Mouse (Mus musculus) CD4-positive, CD25-positive, alpha-beta regulatory T cell, adult 2 months (primary cell): ENCODE measurements around the gene Klhl24.
A peak's percentile ranks its signal among the peaks of the same experiment; 100 is the strongest.
"Not testable (repeated sequence)": the region's sequence is repeated elsewhere in the genome, so short reads cannot be mapped to it uniquely, and the experiment has no call there.

ENCODE experiments used
- DNase-seq: peaks from one replicate; pipeline ENCODE4 v3.0.0-alpha.2; 2012; ENCODE audit warnings: low read depth, low spot score

Klhl24 gene

DNA sequence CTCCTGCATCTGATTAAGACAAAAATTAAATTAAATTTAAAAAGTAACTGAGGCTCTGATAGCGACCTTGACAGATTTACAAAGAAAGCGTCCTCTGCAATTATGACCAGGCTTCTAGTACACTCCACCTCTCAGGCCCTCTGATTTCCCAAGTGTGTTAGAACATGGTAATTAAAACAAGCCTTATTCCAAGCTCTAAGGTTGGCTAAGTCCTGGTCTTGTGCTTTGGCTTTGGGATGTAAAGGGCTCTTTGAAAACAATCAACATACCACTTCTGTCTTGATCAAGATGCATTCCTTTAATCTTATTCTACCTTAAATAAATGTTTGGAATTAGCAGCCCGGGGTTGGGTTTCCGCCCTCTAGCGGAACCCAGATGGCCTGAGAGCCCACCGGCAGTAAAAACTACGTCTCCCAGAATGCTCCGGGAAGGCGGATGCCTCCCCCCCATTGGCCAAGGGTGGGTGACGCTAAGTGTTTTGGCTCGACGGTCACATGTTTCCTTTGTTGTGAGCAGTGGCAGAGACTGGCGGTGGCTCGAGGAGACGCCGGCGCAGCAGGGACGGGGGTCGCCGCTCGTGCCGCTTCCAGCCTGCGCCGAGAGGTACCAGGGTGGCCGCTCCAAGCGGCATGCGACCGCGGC lies at the start of gene Klhl24:
Klhl24 (plus strand) TSS at position 474 of the 642 bp plus-strand sequence.
- DNase-seq, result peak; percentile 96

DNA sequence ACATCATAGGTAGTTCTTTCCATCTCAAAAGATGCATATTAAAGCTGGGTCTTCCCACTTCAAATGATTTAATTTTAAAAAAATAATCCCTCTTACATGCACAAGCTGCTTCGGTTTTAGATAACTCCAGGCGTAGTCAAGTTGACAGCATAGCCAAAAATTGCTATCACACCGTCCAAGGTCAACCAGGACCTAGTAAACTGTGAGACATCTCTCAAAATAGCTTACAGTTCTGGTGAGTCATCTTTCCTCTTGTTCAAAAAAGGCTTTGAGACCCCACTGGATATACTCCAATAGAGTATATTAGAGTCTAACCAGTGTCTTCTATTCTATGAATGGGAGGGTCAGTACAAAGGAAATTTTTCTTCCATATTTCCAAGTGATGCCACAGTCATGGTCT lies 44.7 kb upstream of the Klhl24 start:
- no peak for DNase-seq

DNA sequence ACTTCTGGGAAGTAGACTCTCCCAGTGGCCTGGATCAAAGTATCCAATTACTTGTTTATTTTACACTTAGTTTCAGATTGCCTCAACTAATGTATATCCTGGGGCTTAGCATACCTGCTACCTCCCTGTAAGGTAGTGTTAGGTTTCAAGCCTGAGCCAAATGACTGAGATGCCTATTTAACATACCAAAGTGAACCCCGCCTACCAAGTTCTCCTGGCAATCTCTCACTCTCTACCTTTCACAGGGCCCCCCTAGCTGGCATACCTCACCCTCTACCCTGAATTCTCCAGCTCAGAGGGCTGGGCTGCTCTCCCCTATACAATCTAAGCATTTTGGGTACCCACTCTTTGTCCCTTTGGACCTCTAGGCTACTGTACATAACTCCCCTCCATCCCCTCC lies 24.6 kb upstream of the Klhl24 start:
- DNase-seq, result no peak

DNA sequence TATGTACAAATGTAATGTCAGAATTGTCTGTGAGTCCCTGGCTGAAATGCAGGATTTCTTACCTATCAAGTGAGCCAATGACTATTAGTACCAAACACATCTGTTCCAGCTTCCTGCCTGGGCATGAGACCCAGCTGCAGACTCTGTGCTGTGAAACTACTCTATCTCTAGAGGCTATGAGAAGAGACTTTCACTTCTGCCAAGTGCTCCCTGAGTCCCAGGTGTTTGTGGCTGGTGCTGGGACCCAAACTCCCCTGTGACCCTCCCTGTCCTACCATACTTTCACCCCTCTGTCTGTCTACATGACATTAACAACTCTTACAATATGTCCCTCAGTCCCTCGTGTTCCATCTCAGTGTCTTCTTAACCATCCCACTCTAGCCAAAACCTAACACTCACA lies 20.7 kb upstream of the Klhl24 start:
- no peak for DNase-seq

DNA sequence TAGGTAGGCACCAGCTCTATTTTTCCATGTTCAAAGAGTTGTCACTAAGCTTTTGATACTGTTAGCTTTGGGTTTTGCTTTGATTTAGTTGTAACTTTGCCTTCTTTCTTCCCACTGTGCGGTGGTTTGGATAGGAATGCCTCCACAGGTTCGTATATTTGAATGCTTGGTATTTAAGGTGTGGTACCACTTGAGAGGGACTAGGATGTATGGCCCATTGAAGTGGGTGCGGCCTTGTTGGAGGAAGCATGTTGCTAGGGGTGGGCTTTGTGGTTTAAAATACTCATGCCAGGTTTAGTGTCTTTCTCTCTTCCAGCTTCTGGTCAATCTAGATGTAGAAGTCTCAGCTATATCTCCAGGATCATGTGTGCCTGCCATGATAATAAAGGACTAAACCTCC lies 17.1 kb upstream of the Klhl24 start:
- no peak for DNase-seq

DNA sequence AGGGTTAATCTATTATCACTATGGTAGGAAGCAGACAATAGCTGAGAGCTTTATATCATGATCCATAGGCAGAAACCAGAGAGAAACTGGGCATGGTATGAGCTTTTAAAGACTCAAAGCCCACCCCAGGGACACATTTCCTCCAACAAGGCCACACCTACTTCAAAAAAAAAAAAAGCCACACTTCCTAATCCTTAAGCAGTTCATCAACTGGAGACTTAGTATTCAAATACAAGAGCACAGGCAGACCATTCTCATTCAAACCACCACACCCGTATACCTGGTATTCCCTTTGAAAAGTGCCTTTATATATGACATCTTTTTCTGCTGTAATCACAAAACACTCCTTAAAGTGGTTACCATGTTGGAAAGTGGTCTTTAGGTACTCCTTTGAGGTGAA lies 12.7 kb upstream of the Klhl24 start:
- no peak for DNase-seq

DNA sequence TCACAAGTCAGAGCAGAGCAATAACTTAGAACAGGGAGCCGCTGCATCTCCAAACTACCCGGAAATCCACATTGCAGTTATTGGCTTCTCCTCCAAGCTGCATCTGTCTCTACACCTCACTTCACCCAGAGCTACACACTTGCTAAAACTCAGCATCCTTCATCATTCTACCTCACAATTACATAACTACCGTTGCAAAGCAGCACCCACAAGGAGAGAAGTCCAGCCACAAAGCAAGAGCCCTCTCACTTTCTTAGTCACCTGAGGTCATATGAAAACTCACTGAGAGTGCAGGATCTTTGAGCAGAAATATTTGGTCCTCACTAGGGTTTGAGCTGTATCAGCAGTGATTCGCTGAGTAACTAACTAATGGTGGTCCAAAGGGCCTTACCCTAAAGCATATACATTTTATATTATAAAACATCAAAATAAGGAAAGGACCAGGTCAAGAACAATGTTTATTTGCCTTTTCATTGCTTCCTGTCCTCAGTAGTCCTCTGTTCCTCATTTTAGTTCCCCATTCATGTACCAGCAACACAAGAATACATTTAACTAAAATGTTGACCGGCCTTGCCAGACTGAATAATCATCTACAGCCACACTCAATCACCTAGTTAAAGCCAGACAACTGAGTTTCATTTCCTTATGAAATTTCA lies 12.0 kb upstream of the Klhl24 start:
- no peak for DNase-seq

DNA sequence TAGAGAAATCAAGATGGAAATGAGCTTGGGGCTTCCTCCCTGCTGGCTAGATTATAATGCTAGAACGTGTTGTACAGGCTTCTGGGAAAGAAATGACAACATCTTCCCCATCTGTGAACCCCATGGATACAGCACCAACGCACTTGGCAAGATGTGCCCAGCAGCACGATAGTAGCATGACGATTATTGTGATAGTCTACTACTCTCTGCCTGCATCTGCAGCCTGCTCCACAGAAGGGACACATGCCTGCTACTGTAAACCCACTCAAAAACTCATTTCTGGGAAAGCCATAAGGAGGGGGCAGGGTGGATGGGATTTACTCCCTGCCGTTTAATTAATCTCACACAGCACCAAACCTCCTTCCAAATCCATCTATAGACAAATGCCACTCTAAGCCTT lies 10.4 kb upstream of the Klhl24 start:
- no peak for DNase-seq

DNA sequence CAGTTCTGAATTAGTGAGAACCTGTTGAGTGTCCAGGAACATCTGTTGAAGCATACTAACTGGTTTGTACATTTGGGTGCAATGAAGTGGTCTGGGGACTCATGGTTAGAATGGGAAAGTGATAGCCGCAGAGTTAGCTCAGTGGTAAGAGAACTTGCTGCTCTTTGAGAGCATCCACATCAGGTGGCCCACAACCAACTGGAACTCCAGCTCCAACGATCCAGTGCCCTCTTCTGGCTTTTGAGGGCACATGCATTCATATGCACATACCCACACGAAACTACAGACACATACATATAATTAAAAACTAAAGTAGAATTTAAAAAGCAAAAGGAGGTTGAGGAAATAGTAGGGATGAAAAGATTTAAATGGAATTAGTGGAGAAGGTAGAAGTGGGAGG lies 7.7 kb upstream of the Klhl24 start:
- DNase-seq, result no peak

DNA sequence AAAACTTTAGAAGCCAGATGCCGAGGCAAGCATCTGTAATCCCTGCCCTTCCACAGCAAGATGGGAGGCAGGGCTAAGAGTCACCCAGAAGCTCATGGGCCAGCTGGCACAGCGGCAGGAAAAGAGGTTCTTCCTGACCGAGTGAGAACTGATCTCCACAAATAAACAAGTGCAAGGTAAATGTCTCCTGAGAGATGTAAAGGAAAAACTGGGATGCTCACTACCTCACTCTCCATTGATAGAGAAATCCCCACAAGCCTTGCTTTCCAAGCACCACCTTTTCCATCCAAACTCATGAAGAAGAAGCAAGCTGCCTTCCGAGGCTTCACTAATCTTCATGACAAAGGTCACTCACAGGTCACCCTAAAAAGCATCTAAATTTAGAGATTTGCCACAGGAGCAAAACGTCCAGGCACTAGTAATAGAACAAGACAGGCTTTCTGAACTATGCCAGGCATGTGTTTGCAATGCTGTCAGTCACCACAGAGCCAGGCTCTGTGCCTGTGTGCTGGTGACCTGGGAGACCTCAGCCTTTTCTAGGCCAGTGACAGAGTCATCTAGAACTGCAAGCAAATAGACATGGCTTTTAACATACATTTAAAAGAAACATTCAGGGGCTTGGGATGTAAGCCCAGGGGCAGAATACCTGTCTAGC lies 6.3 kb upstream of the Klhl24 start:
- no peak for DNase-seq

DNA sequence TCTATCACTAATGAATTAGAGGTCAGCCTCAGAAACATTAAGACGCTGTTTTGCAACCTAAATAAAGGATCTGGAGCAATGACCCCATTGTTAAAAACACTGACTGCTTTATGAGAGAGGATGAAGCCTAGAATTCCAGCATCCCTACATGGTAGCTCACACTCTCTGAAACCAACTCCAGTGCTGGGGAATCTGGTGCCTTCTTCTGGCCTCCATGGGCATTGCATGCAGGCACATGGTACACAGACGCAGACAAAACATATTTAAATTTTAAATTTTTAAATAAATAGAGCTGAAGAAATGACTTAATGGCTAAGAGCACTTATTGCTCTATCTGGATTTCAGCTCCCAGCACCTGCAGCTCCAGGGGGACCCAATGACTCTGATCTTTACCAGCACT lies 1.4 kb upstream of the Klhl24 start:
- peak; percentile 39 for DNase-seq

DNA sequence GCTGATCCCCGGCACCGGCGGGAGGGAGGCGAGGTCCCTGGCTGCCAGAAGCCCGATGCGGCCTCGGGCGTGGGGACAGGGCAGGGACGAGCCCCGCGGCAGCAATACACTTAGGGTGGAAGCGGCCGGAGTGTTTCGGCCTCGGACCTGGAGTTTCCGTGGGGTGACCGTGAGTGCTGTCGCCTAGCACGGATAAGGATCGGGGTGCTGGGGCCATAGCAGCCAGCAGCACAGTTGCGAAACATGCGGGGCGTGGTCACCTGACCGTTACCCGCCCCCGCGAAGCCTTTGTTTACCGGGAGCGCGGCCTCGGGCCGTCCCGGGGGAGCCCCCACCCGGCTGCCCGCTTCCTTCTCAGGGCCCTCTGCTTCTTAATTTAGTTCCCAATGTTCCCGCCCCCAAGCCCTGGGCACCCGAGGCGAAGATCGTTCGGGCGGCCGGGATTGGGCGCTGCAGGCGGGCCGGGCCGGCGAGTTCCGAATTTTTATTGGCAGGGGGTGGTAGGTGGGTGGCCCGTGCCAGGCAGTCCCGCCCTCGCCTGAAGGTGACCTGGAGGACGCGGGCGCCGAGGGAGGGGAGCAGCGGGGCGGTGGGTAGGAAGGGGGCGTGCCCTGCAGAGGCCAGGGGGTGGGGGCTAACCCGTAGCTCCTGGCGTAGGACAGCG lies 501 bp downstream of the Klhl24 start:
- DNase-seq, result peak; percentile 94

DNA sequence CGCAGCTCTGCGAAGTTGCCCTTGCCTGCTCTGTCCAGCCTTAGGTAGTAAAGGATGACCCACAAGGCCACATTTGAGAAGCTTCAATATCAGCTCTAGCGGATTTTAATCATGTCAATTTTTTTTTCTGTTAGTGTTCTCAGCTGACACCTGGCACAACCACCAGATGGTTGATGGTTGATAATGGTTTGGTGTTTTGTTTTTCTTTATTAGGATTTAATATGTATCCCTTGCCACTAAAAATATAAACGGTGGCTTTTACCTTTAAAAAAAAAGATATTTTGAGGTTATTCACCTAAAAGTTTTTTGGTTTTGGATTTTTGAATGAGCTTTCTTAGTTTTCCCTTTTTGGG lies 1.0 kb downstream of the Klhl24 start:
- no peak for DNase-seq

DNA sequence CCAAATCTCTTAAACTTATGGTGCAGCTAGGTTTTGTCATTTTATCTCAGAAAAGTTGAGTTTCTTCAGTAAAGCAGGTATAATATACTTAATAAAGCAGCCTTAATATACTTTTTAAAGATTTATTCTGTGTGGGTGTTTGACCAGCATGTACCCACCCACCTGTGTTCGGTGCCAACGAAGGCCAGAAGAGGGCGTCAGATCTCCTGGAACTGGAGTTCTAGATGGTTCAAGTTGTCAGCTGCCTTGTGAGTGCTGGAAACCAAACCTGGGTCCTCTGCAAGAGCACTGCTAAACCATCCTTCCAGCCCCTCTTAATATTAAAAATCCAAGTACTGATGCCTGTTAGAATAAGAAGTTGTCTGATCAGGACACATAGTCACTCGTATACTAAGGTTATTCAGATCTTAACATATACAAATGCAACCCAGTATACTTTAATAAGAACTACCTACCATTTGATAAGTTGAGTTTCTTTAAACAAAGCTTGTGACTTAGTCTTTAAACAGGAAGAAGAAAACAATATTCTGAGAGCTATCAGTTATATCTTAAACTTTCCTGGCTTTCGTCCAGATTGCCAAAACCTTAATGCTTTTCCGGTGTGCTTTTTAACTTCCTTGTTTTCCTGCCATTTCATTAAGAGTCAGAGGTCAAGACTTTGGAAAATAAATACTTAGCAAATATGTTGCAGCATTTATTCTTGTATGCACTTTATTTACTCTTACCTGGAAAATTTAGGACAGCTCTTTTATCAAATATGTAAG lies 1.7 kb downstream of the Klhl24 start:
- DNase-seq, result peak; percentile 56

DNA sequence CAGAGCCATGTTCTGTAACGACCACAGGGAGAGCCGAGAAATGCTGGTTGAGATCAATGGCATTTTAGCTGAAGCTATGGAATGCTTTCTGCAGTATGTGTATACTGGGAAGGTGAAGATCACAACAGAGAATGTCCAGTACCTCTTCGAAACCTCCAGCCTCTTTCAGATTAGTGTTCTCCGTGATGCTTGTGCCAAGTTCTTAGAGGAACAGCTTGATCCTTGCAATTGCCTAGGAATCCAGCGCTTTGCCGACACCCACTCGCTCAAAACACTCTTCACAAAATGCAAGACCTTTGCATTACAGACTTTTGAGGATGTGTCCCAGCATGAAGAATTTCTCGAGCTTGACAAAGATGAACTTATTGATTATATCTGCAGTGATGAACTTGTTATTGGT lies 9.7 kb downstream of the Klhl24 start:
- no peak for DNase-seq

DNA sequence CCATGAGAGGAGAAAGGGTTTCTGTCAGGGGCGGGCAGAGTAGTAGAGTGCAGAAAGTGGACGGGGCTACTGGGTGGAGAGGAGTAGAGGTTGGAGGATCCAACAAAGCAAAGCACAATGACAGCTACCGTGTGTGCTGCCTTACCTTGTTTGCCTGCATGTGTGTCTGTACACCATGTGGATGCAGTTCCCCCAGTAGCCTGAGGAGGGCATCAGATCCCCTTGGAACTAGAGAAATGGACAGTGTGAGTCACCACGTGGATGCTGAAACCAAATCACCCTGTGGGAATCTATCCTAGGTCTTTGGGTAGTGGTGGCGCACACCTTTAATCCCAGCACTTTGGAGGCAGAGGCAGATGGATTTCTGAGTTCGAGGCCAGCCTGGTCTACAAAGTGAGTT lies 11.6 kb downstream of the Klhl24 start:
- DNase-seq, result peak; percentile 18

DNA sequence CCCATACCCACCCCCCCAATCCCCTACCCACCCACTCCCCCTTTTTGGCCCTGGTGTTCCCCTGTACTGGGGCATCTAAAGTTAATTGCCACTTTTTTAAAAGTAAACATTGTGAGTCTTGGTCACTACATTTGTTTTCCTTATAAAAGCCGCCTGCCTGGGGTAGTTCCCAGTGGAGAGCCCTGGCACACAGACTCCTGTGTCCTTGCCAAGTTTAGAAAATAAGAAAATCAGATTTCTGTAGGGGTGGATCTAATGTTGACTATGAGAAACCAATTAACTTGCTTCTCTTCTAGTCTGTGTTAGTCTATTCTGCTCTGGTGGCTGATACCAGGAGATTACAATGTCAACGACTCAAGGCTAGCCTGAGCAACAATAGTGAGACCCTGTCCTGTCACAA lies 15.3 kb downstream of the Klhl24 start:
- DNase-seq, result no peak

DNA sequence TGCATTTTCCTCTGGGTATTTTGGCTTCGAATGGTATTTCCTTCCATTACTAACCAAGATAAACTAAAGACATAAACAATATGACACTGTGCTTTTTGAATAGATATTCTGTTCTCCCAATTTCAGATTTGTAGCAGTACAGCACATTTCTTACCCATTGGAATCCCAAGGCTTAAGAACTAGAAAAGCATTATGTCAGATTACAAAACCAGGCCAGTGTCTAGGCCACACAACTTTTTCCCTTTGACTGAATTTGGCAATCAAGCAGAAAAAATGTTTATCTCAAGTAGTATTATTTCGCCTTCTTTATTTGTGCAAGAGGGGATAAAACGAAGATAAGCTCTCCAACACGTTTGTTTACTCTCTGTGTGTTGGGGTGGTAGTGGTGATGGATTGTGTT lies 18.7 kb downstream of the Klhl24 start:
- no peak for DNase-seq

DNA sequence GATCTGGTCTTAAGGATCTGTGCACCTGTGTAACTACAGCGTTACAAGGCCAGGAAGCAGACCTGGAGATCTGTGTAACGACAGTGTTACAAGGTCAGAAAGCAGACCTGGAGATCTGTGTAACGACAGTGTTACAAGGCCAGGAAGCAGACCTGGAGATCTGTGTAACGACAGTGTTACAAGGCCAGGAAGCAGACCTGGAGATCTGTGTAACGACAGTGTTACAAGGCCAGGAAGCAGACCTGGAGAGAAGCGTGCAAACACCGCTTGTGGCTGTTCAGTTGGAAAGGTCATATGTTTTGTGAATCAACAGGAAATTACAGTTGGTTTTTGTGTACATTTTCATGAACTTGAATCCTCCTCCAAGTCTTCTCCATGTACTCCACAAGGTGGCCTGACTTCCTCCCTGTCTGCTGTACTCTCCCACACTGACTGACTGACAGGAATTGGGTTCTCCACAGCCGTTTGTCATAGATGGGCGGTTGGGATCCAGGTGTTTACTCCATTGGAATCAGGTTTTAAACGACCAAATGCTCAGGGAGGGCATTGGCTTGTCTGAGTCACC lies 29.1 kb downstream of the Klhl24 start:
- not testable (repeated sequence) for DNase-seq

DNA sequence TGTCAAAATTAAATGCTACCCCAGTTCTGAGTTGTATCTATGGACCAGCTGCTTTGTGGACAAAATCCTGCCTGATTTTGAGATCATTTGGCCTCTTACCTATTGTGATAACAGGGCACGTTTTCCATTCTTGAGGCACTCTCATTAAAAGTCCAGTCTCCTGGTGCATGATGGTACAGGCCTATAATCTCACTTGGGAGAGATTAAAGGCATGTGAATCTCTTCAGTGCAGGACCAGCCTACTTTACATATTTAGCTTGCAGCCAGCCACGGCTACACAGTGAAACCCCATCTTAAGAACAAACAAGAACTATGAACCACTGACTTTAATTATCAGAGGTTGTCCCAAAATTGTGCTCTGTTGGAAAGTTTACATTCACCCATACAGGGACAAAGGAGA lies 33.1 kb downstream of the Klhl24 start:
- DNase-seq, result no peak

DNA sequence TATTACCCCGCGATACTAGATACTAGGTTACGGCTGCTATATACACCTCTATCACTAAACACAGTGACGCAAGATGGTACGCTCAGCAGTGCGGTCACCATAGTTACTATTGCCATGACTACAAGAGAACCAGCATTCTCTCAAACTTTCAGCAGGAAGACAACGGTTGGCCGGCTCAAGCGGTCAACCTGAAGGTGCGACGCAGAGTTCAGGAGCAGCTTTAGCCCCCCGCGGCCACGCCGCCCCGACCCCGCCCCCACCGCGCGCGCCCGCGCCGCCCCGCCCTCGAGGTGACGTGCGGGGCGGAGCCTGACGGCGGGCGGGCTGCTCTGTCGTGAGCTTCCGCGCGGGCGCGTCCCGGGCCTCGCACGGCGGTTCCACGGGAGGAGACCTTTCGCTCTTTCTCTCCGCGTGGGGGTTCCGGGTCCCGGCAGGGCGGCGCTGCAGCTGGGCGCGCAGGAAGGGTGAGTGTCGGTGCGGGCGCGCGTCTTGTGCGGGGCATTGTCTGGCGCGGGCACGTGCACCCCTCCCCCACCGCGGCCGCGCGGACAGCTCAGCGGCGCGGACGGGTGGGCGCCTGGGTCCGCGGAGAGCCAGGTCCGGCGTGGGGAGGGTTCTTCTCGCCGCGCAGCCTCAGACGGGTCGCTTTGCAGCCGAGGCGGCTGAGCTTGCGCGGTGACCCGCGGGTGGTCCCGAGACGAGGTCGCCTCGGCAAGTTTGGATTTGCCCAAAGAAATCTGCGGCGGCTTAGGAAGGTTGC lies 43.6 kb downstream of the Klhl24 start, which contains the start of gene Yeats2:
Yeats2 (plus strand) TSS at position 292 of the 760 bp plus-strand sequence.
- peak; percentile 92 for DNase-seq
